Comparison of ENCODE assay signal across 14 mouse cellular contexts in genomic region chr12:99498189-99498977, GRCm38 (mm10).
DNase-seq lines count a peak whose midpoint lies in the region; ATAC-seq and TF ChIP-seq lines count a peak whose summit lies in the region.
"Had no signal": no experiment of that assay in that cellular context is flagged by ENCODE, and none has a peak within 500 bp of the region (broad histone marks: within the 10 kb centered on the region; RNA-seq: fewer than 3 reads in every experiment).

No protein-coding gene starts in this region.

- no peaks in the 10 kb centered on the region for H3K9me3 ChIP-seq in hindbrain, embryonic 11.5 days (ENCODE audit: control insufficient read depth, low read length)
- no peaks in the 10 kb centered on the region for H3K9me3 ChIP-seq in midbrain, embryonic 12.5 days
- H3K9me3 ChIP-seq: heart, embryonic 13.5 days; lung, embryonic 15.5 days had no signal

- 37% methylated on average over 18 of the region's 18 CpGs for WGBS in hindbrain, embryonic 11.5 days
- WGBS in midbrain, embryonic 12.5 days, result 36% methylated on average over 18 of the region's 18 CpGs

- H3K4me3 ChIP-seq in left cerebral cortex, adult 2 months, result peak overlapping the region; percentile 28; the same call in 1 of the 2 replicates
- no peak overlapping the region for H3K4me3 ChIP-seq in hindbrain, embryonic 11.5 days (ENCODE audit: low read depth, low read length)
- 0 out of 2 replicates have a peak overlapping the region, but pooled peaks have one; percentile 9 for H3K4me3 ChIP-seq in midbrain, embryonic 12.5 days
- H3K4me3 ChIP-seq: erythroblast, embryonic 14.5 days; heart, embryonic 13.5 days; lung, embryonic 15.5 days had no signal

- no peak for TF ChIP-seq CTCF in left cerebral cortex, adult 2 months (IDR thresholded peaks at IDR 0.05)

- DNase-seq in left cerebral cortex, adult 2 months (ENCODE audit: extremely low spot score in 1 of 2, low spot score in 2 of 2), result no peak
- DNase-seq in left cerebral cortex, adult 18-20 months (ENCODE audit: low spot score in 2 of 2), result no peak
- peak; percentile 35 for DNase-seq in hindbrain, embryonic 11.5 days (ENCODE audit: low spot score)
- DNase-seq in retina, embryonic 14.5 days (ENCODE audit: low spot score), result peak; percentile 32
- DNase-seq in kidney, adult 18-20 months, result no peak
- DNase-seq in adrenal gland, adult 2 months, result no peak
- DNase-seq: cerebellum, adult 11 months; gastrocnemius, postnatal 25 days had no signal

- ATAC-seq in hindbrain, embryonic 11.5 days (ENCODE audit: low FRiP score), result peak; percentile 67
- ATAC-seq in midbrain, embryonic 12.5 days (ENCODE audit: low FRiP score, low read depth), result peak; percentile 38
- no peak for ATAC-seq in monocyte, adult 5-6 weeks (replicated peaks; ENCODE audit: insufficient number of reproducible peaks, low FRiP score, low TSS enrichment, poor library complexity, severe bottlenecking)

- peaks cover 8% of the 10 kb centered on the region; the same call in 1 of the 2 replicates for H3K4me1 ChIP-seq in hindbrain, embryonic 11.5 days (replicated peaks; ENCODE audit: control insufficient read depth, insufficient read depth, low read length)
- H3K4me1 ChIP-seq in midbrain, embryonic 12.5 days, result peaks cover 17% of the 10 kb centered on the region
- H3K4me1 ChIP-seq: lung, embryonic 15.5 days had no signal

- intact Hi-C loops in left cerebral cortex, adult 2 months (cut with DNase I), result no loop called here

- peak overlapping the region; percentile 34 for H3K4me2 ChIP-seq in hindbrain, embryonic 11.5 days (replicated peaks; ENCODE audit: low read depth, low read length)
- peak overlapping the region; percentile 39 for H3K4me2 ChIP-seq in midbrain, embryonic 12.5 days (replicated peaks)
- H3K4me2 ChIP-seq: heart, embryonic 13.5 days; liver, embryonic 11.5 days; lung, embryonic 15.5 days had no signal

- 0 out of 2 replicates have a peak overlapping the region, but pooled peaks have one; percentile 7 for H3K9ac ChIP-seq in hindbrain, embryonic 11.5 days (ENCODE audit: low read depth, low read length)
- no peak overlapping the region for H3K9ac ChIP-seq in midbrain, embryonic 12.5 days (replicated peaks)
- H3K9ac ChIP-seq: heart, embryonic 13.5 days; lung, embryonic 15.5 days had no signal

- H3K36me3 ChIP-seq in hindbrain, embryonic 11.5 days (ENCODE audit: control insufficient read depth, insufficient read depth, low read length), result no peaks in the 10 kb centered on the region
- H3K36me3 ChIP-seq in midbrain, embryonic 12.5 days, result no peaks in the 10 kb centered on the region
- H3K36me3 ChIP-seq: heart, embryonic 13.5 days; lung, embryonic 15.5 days had no signal

- no peaks in the 10 kb centered on the region for H3K27me3 ChIP-seq in hindbrain, embryonic 11.5 days (ENCODE audit: control insufficient read depth, insufficient read depth, low read length)
- H3K27me3 ChIP-seq in midbrain, embryonic 12.5 days, result no peaks in the 10 kb centered on the region
- H3K27me3 ChIP-seq: heart, embryonic 13.5 days; lung, embryonic 15.5 days had no signal

- H3K27ac ChIP-seq in left cerebral cortex, adult 2 months, result no peak overlapping the region
- peak overlapping the region; percentile 79 for H3K27ac ChIP-seq in hindbrain, embryonic 11.5 days (ENCODE audit: low read depth, low read length)
- peak overlapping the region; percentile 49; the same call in 1 of the 2 replicates for H3K27ac ChIP-seq in midbrain, embryonic 12.5 days (replicated peaks)
- H3K27ac ChIP-seq: heart, embryonic 13.5 days; lung, embryonic 15.5 days had no signal

Comparison
In these comparisons a context has a peak if more than half of its experiments do, and no peak if none do; other contexts are left out.
1. DNase-seq: peak in hindbrain, embryonic 11.5 days (single experiment) and retina, embryonic 14.5 days (single experiment); none in left cerebral cortex, adult 2 months (0 of 2), left cerebral cortex, adult 18-20 months (0 of 2), kidney, adult 18-20 months (single experiment) and adrenal gland, adult 2 months (single experiment).